Mouse (Mus musculus) CH12F3 (cell line): ENCODE results near the gene Acad10.
"Not testable (repeated sequence)": the region's sequence is repeated elsewhere in the genome, so short reads cannot be mapped to it uniquely, and the experiment has no call there.

Source experiments
- in situ Hi-C: fragments of 300-500 bp; cut with MboI; formaldehyde crosslinking; loops from 2 replicates; pipeline ENCODE4 v1.14.3; 2020; ENCODE audit warnings: low sequenced_read_pairs

Gene Acad10

DNA sequence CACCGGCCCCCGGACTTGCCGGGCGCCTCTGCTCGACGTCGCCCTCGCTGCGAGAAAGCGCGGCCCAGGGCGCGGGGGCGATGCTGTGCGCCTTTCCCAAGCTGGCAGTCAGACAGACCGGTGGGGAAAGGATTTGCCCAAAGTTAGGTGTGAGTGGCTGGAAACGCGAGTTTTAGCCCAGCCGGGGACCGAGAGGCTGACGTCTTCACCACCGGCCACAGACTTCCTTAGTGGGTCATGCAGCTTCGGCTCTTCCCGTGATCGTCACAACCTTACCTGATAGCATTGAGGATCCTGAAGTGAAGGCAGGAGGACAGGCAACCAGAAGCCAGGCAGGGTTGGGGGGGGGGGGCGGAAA lies 562 bp upstream of the Acad10 start:
- in situ Hi-C loops = no loop called here

DNA sequence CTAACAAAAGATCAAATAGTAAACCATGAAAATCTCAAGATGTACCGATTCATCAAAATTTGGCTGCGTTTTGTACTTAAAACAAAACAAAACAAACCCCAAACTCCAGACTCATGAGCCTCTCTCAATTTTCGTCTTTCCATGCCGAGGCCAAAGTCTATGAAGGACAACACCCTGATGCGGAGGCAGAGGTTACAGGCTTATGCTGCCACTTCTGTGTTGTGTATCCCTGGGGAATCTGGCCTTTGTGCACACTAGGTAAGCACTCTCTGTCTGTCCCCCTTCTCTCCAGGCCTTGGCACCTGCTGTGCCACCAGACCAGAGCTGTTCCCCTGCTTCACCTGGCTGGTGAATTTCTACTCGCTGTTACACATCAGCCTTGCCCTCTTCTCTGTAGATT lies 2.7 kb downstream of the Acad10 start:
- in situ Hi-C loops = not testable (repeated sequence)

DNA sequence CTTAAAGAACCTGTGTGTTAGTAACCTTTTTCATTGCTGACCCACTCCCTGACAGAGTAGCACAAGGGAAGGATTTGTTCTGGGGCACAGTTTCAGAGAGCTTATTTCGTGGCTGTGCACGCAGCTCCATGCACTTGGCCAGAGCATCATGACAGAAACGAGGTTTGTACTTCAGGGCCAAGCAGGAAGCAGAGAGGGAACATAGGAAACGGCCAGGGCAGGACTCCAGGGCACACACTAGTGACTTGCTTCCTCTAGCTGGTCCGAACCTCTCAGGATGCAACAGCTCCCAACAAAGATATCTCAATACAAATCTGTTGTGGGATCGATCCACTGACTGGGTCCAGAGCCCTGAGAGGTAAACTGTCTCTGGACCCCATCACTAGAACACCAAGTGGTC lies 3.4 kb downstream of the Acad10 start:
- in situ Hi-C loops = not testable (repeated sequence)

DNA sequence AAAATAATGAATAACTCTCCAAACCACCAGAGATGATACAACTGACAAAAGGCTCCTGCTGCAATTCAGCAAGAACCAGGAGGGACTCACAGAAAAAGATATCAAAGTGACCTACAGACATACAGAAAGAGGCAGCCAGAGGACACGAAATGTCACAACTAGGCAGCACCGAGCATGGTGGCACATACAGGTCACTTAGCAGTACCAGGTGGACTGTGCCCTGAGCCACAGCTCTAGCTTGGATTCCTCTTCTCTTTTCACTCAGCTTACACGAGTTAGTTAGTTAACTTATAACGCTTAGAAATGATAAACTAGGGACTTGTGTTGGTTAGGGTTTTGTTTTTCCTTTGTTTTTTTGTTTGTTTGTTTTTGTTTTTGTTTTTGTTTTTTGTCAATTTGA lies 5.8 kb downstream of the Acad10 start:
- in situ Hi-C loops = no loop called here

DNA sequence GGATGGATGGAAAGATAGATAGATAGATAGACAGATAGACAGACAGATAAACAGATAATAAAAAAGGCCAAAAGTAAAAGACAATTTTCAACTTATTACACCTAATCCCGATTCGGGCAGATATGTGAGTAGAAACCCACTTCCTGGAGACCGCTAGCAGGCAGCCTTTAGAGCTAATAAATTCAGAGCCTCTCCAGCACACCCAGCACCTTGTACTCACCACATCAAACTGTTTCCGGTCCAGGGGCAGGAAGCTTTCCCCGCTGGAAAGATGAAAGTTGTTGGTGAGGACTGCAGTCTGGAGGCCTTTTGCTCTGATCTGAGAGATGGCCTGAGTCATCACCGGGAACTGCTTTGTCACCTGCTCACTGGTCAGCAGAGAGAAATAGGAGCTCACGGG lies 11.2 kb downstream of the Acad10 start:
- in situ Hi-C loops = no loop called here

DNA sequence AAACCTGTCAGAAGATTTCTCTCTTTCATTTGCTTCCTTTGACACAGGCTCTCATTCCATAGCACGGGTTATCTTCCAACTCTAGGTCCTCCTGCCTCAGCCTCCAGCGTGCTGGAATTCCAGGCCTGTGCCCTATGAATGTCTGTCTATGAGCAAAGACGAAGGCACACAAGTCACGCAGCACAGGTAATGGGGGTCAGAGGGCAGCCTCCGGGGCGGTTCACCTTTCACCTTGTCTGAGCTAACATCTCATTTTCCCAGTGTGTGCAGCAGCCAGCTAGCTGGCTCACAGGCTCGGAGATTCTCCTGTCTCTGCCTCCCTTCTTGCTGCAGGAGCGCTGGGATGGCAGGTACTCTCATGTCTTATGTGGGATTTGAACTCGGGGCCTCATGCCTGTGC lies 20.7 kb downstream of the Acad10 start:
- in situ Hi-C loops = no loop called here

DNA sequence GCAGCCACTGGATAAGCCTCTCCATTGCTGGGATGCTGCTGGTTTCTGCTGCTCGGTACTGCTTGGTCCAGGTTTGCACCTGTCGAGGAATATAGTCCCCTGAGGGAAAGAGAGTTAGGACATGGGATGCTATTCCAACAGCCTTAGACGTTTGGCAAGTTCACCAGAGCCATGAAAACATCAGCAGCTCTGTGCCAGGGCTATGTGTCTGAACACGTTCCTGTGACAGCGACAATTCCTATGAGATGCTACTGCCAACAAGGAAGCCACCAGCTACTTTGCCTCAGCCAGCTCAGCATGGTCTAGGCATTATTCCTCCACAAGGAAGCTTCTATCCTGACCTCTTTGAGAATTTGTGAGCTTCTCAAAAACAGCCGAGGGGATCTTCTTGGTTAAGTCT lies 23.0 kb downstream of the Acad10 start:
- in situ Hi-C loops = no loop called here

DNA sequence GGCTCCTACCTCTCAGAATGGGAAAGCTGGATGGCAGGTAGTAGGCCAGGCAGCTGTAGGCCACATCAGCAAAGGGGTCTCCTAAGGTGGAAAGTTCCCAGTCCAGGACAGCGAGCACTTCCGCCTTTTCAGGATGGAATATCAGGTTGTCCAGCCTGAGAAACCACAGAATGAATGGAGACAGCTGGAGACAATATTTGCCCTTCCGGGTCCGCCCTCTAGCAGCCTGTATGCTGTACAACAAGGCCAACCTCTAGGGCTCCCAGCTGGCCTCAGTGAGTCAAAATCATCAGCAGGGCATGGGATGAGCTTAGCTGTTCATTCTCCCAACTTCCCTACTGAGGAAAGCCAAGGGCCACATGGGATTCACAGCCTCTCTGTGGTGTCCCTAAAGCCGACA lies 25.6 kb downstream of the Acad10 start:
- in situ Hi-C loops = no loop called here

DNA sequence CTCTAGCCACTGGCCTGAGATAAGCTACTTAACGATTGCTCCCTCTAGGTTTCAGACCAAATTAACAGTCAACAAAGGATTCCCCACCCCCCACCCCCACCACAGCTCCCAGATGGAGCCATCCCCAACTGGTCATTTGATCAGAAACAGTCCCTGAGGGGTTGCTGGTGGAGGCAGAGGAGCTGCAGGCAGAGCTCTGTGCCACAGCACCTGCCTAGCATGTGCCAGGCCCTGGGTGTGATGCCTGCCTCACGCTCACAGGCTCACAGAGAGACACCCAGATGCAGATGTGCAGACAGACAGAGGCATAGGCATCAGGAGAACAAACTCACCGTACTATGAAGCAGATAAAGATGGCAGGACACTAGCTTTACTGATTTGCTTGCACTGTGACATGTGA lies 27.5 kb downstream of the Acad10 start:
- in situ Hi-C loops = no loop called here

DNA sequence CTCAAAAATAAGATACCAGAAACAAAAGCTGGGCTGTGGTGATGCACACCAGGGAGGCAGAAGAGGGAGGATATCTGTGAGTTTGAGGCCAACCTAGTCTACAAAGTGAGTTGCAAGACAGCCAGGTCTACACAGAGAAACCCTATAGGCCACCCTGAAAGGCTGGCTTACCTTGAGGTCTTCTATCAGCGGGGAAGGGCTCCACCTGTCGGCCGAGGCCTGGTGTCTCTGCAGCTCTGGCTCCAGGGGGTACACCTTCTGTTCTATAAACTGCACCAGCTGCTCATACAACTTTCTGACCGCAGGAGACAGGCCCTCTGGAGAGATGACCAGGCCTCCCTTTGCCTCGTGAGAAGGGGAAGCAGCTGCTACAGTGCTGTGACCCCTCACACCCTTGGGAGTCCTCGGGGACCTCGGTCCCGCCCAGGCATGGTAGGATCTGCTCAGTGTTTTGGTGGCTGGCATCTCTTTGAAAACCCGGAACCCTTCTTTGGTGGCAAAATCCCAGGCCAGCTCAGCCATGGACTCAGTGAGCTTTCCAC lies 29.1 kb downstream of the Acad10 start:
- in situ Hi-C loops = not testable (repeated sequence)

DNA sequence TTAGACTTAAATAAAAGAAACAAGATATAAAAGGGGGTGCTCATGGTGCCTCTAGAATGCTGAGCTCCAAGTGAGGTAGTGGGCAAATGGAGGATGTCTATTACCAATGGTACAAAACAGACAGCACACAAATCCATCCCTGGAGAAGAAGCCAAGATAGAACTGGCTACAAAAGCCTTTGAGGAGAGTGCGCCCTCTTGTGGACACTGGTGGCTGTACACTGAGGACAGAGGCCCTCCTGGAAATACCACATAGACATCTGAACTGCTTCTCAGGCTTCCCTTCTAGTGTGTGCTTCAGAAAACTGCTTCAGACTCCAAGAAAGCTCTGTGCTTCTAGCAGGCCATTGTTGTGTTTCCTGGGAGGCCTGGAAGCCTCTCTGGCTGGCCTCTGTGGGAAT lies 32.4 kb downstream of the Acad10 start:
- in situ Hi-C loops = no loop called here

DNA sequence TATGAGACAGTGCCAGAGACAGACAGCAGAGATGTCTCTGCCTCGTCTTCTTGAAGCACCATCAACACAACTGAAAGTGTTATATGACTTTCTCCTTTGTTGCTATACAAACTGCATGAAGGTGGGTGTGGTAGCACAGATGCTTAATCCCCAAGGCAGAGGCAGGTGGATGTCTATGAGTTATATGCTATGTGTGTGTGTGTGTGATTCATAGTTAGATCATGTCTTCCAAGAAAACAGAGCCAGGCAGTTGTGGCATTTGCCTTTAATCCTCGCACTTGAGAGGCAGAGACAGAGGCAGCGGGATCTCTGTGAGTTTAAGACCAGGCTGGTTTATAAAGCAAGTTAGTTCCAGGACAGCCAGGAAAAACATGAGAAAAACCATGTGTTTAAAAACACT lies 37.1 kb downstream of the Acad10 start:
- in situ Hi-C loops = no loop called here

DNA sequence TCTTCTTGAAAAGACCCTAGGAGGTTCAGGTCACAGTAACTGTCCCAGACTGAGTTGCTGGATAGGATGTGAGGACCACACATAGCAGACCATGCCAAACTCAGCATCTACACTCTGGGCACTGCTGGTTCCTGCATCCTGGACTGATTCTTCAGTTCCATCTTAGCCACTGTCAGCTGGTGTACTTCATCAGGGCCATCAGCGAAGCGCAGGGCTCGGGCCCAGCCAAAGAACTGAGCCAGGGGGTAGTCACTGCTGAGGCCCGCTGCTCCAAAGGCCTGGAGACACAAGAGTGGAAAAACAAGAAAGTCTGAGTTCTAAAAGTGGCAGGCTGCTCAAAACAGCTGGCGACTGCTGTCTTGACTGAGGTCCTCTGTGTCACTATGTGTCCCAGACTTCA lies 39.2 kb downstream of the Acad10 start:
- in situ Hi-C loops = no loop called here

DNA sequence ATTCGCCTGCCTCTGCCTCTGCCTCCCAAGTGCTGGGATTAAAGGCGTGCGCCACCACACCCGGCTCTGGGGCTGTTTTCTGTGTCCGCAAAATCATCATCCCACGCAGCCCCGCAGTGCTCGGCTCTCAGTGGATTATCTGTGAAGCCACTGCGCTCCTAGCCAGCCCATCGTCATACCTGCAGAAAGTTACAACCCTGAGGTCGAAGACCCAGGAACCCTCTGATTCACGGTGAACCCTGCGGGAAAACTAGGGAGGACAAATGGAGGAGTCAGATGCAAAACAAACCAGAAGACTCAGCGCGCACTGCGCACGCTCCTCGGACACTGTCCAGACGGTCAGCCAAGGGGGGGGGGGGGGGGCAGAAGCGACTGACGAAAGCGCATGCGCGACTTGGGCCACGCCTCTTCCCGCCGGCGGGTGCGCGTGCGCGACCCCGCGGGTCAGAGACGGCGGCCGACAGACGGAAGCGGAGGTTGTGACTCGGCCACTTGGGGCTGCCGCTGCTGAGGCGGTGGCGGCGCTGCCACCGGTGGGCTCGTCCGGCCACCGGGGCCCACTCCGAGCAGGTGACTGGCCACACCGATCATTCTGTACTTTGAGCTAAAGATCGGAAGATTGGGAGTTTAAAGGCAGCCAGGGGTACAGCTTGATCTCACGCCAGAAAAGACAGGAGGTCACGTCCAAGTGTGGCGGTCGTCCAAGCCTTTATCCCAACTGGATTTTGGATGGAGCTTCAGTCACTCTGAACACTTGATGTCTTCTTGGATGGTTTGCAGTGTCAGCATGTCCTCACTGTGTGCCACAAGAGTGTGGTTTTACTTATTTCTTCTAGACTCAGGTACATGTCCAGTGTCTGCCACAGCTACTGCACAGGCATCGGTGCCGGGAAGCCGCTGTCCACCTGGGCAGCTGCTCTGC lies 41.5 kb downstream of the Acad10 start, which contains the start of gene Acad12:
Gene Acad12 (minus strand): TSS at position 347 of the 922 bp plus-strand sequence.
- in situ Hi-C loops = no loop called here

DNA sequence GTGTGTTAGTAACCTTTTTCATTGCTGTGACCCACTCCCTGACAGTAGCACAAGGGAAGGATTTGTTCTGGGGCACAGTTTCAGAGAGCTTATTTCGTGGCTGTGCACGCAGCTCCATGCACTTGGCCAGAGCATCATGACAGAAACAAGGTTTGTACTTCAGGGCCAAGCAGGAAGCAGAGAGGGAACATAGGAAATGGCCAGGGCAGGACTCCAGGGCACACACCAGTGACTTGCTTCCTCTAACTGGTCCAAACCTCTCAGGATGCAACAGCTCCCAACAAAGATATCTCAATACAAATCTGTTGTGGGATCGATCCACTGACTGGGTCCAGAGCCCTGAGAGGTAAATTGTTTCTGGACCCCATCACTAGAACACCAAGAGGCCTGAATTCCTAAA lies 45.4 kb downstream of the Acad10 start:
- in situ Hi-C loops = not testable (repeated sequence)

DNA sequence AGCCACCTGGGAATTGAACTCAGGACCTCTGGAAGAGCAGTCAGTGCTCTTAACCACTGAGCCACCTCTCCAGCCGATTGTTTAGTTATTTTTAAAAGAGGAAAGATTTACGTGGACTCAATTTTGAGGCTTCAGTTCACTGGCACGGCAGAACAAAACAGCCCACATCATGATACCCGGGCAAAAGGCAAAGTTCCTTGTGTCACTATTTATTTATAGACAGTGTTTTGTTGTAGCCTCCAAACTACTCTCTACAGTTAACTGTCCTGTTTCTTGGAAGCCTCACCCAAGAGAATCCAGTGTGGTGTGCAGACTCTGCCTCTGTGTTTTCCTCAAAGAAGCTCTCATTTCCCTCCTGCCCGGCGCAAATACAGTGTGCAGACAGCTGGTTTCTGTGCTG lies 48.3 kb downstream of the Acad10 start:
- in situ Hi-C loops = no loop called here

DNA sequence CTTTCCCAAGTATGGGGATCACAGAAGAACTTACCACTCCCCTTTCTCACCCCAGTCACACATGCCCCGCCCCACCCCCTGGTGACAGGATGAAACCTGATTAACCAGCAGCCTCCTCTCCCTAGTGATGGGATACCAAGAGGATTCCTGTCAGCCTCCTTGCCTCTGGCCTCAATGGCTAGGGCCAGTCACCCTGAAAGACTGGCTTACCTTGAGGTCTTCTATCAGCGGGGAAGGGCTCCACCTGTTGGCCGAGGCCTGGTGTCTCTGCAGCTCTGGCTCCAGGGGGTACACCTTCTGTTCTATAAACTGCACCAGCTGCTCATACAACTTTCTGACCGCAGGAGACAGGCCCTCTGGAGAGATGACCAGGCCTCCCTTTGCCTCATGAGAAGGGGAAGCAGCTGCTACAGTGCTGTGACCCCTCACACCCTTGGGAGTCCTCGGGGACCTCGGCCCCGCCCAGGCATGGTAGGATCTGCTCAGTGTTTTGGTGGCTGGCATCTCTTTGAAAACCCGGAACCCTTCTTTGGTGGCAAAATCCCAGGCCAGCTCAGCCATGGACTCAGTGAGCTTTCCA lies 50.7 kb downstream of the Acad10 start:
- in situ Hi-C loops = not testable (repeated sequence)

DNA sequence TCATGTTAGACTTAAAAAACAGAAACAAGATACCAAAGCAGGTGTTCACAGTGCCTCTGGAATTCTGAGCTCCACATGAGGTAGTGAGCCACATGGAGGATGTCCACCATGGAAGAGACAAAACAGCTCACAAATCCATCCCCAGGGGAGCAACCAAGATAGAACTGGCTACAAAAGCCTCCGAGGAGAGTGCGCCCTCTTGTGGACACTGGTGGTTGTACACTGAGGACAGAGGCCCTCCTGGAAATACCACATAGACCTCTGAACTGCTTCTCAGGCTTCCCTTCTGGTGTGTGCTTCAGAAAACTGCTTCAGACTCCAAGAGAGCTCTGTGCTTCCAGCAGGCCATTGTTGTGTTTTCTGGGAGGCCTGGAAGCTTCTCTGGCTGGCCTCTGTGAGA lies 54.2 kb downstream of the Acad10 start:
- in situ Hi-C loops = no loop called here

DNA sequence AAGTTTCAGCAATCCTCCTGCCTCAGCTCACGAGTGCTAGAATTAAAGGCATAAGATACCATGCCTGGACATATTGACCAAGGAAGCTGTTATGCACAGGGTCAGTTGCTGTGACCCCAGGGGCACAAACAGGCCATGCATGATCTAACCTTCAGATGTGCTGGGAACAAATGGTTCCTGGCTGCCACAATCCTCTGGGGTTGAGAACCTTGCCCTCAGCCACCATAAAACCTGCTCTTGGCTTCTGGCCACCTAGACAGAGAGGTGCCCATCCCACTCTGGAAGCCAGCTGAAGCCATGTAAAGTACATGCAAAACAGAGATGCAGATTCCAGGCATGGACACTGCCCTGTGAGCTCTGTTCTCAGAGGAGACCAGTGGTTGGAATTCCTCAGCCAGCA lies 56.5 kb downstream of the Acad10 start:
- in situ Hi-C loops = not testable (repeated sequence)

DNA sequence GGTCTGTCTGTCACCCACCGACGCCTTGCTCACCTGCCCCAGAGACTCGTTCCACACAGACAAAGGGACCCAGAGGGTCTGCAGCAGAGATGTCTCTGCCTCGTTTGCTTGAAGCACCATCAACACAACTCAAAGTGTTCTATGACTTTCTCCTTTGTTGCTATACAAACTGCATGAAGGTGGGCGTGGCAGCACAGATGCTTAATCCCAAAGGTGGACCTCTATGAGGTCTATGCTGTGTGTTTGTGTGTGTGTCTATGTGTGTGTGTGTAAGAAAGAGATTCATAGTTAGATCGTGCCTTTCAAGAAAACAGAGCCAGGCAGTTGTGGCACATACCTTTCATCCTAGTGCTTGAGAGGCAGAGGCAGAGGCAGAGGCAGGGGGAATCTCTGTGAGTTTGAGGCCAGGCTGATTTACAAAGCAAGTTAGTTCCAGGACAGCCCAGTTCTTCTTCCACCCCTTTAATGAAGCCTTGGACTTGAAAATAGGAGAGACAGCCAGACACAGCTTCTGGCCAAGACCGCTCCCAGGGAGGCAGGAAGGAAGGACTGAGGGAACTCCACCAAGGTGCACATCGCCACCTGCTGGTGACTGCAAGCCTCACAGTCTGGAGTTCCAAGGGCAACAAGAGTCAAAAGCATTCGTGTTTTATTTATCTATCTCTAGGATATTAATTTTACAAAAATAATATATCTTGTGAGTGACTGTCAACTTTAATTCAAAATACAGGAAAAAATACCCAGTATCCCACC lies 58.6 kb downstream of the Acad10 start:
- in situ Hi-C loops = no loop called here

DNA sequence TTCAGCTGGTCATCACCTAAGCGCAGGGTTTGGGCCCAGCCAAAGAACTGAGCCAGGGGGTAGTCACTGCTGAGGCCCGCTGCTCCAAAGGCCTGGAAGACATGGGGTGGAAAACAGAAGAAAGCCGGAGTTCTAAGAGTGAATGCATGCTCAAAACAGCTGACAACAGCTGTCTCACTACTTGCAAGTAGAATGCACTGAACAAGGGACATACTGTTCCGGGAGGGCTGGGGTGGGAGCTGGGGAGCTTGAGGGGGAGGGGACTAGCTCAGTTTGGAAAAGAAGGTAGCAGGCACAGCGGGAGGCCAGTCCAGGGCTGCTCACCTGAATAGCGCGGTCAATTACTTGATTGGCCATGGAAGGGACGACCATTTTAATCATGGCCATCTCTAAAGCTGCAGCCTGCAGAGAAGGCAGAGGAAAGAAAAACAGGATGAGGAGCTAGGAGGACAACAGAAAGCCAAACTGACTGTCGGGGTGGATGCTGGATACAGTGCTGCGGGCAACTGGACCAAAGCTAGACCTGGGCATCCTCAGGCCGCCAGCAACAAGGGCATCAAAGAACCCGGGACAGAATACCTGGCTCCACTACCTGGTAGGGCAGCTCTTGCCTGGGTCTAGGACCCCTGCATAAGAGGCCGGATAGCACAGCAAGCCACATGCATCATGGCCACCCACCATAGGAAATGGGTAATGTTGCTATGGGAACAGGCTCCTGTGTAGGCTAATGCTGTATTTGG lies 61.3 kb downstream of the Acad10 start:
- in situ Hi-C loops = no loop called here
